Mouse (Mus musculus) olfactory bulb, adult 2 months (tissue): ENCODE data around the gene H2-Q4. TPM values are rescaled to one million over a fixed set of nuclear protein-coding genes. Genes with fewer than 3 reads are reported as not detected.
A peak's percentile ranks its signal among the peaks of the same experiment; 100 is the strongest.
"Not testable (repeated sequence)": the region's sequence is repeated elsewhere in the genome, so short reads cannot be mapped to it uniquely, and the experiment has no call there.

Experiments
- H3K27ac ChIP-seq: fragments of 200-500 bp; 2 replicates; pipeline ENCODE4 v1.5.1; 2012; ENCODE audit warnings: low read depth, low read length; ENCODE audit not compliant: insufficient read depth
- H3K4me1 ChIP-seq: fragments of 200-500 bp; 2 replicates; pipeline ENCODE4 v1.6.1; 2012; ENCODE audit warnings: low read length; ENCODE audit not compliant: control insufficient read depth, insufficient read depth
- H3K4me3 ChIP-seq: fragments of 200-500 bp; 2 replicates; pipeline ENCODE4 v1.5.1; 2012; ENCODE audit warnings: mild to moderate bottlenecking, low read depth, low read length, moderate library complexity; ENCODE audit not compliant: insufficient read depth
- CTCF ChIP-seq: fragments of 200-500 bp; IDR thresholded peaks from 2 replicates; pipeline ENCODE4 v1.5.1; 2012; ENCODE audit warnings: low read depth, mild to moderate bottlenecking, low read length, moderate library complexity; ENCODE audit not compliant: insufficient read depth
- WGBS: fragments of 180-500 bp; shearing (Covaris S2); methylation state at CpG from one replicate; pipeline ENCODE4 v1.1.7; 2018; 5-methylcytosine and 5-hydroxymethylcytosine counted together
- polyA plus RNA-seq: library from polyadenylated mRNA; stranded (reverse); fragments of >200 nt; gene quantifications from 2 replicates; pipeline ENCODE4 v1.2.4, GENCODE M21; 2012; ENCODE audit warnings: low replicate concordance; ENCODE audit not compliant: missing spikeins, insufficient read depth, insufficient read length

Gene H2-Q4
- polyA plus RNA-seq, 1 experiment: not detected

DNA sequence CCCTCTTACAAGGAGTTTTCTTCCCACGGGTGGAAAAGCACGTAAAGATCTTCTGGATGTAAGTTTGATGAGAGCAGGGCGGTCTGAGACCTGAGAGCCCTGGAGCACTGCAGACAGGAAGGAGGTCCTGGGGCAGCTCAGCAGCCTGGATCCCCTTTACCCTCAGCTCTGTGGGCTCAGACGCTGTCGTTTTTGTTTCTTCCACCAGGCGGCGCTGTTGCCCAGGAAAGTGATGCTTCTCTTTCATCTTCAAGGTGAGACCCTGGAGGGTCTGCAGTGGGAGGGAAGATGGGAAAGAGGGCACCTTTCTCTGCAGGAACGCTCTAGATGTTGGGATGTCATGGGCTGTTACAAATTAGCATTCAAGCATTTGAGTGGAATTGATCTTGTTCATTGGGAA, 55.4 kb downstream of the H2-Q4 start:
- H3K27ac ChIP-seq, H3K4me3 ChIP-seq, H3K4me1 ChIP-seq: not testable (repeated sequence)
- peak; percentile 33; the same call in 1 of the 2 replicates for TF ChIP-seq CTCF
- WGBS: 12% methylated on average over 8 of the region's 8 CpGs

Other genes with a start within 250 kb of the H2-Q4 start
- gene Apom, start 247.6 kb upstream of the H2-Q4 start, polyA plus RNA-seq: not detected in 2 replicates
- gene Bag6, start 244.4 kb upstream of the H2-Q4 start, polyA plus RNA-seq: 684 TPM in 1 of 2 replicates, not detected in the other
- gene Prrc2a, start 214.7 kb upstream of the H2-Q4 start, polyA plus RNA-seq: 146 and 391 TPM in 2 replicates
- gene Aif1, start 203.5 kb upstream of the H2-Q4 start, polyA plus RNA-seq: not detected in 2 replicates
- not detected in 2 replicates for gene Lst1, start 191.2 kb upstream of the H2-Q4 start, polyA plus RNA-seq
- not detected in 2 replicates for gene Ltb, start 185.2 kb upstream of the H2-Q4 start, polyA plus RNA-seq
- gene Tnf, start 177.6 kb upstream of the H2-Q4 start, polyA plus RNA-seq: not detected in 2 replicates
- gene Lta, start 174.3 kb upstream of the H2-Q4 start, polyA plus RNA-seq: not detected in 2 replicates
- gene Gm16181, start 158.8 kb upstream of the H2-Q4 start, polyA plus RNA-seq: not detected in 2 replicates
- gene Atp6v1g2, start 146.0 kb upstream of the H2-Q4 start, polyA plus RNA-seq: not detected in 2 replicates
- not detected in 2 replicates for gene Nfkbil1, start 143.8 kb upstream of the H2-Q4 start, polyA plus RNA-seq
- 290 and 359 TPM in 2 replicates for gene Ddx39b, start 137.9 kb upstream of the H2-Q4 start, polyA plus RNA-seq
- 345 and 592 TPM in 2 replicates for gene H2-D1, start 116.9 kb upstream of the H2-Q4 start, polyA plus RNA-seq
- not detected in 2 replicates for gene H2-Q1, start 59.2 kb upstream of the H2-Q4 start, polyA plus RNA-seq
- not detected in 2 replicates for gene H2-Q2, start 37.4 kb upstream of the H2-Q4 start, polyA plus RNA-seq
- not detected in 2 replicates for gene H2-Q6, start 45.2 kb downstream of the H2-Q4 start, polyA plus RNA-seq
- not detected in 2 replicates for gene H2-Q7, start 59.5 kb downstream of the H2-Q4 start, polyA plus RNA-seq
- gene H2-Q10, start 90.5 kb downstream of the H2-Q4 start, polyA plus RNA-seq: not detected in 2 replicates
- gene Pou5f1, start 126.4 kb downstream of the H2-Q4 start, polyA plus RNA-seq: not detected in 2 replicates
- gene Tcf19, start 137.2 kb downstream of the H2-Q4 start, polyA plus RNA-seq: not detected in 2 replicates
- not detected in 2 replicates for gene Cchcr1, start 137.5 kb downstream of the H2-Q4 start, polyA plus RNA-seq
- not detected in 2 replicates for gene Psors1c2, start 153.6 kb downstream of the H2-Q4 start, polyA plus RNA-seq
- not detected in 2 replicates for gene Cdsn, start 172.5 kb downstream of the H2-Q4 start, polyA plus RNA-seq
- not detected in 2 replicates for gene 2300002M23Rik, start 187.8 kb downstream of the H2-Q4 start, polyA plus RNA-seq
- not detected in 2 replicates for gene Sfta2, start 221.9 kb downstream of the H2-Q4 start, polyA plus RNA-seq
- not detected in 2 replicates for gene Gm9573, start 247.0 kb downstream of the H2-Q4 start, polyA plus RNA-seq